Mouse (Mus musculus) lung, postnatal 0 days (tissue): ENCODE results near the gene Ndufaf8. TPM values are rescaled to one million over a fixed set of nuclear protein-coding genes. Genes with fewer than 3 reads are reported as not detected.
A peak's percentile ranks its signal among the peaks of the same experiment; 100 is the strongest.

Experiments used
- ATAC-seq: fragments of 200-750 bp; cut with Nextera tagmentation; 2 replicates; pipeline ENCODE4 v1.8.0; 2017; ENCODE audit warnings: moderate library complexity
- DNase-seq: peaks from one replicate; pipeline ENCODE4 v3.0.0-alpha.2; 2016; ENCODE audit warnings: low spot score
- H3K27ac ChIP-seq: fragments of 300-500 bp; sonication (generic); 2 replicates; pipeline ENCODE4 v1.5.1; 2014; ENCODE audit warnings: antibody characterized with exemption, mild to moderate bottlenecking, low read length, mixed read lengths
- H3K27me3 ChIP-seq: fragments of 300-500 bp; sonication (generic); replicated peaks from 2 replicates; pipeline ENCODE4 v1.6.1; 2014; ENCODE audit warnings: low read length, mixed read lengths; ENCODE audit not compliant: insufficient read depth
- H3K36me3 ChIP-seq: fragments of 300-500 bp; sonication (generic); 2 replicates; pipeline ENCODE4 v1.6.1; 2014; ENCODE audit warnings: low read length, mixed read lengths; ENCODE audit not compliant: insufficient read depth
- H3K4me1 ChIP-seq: fragments of 300-500 bp; sonication (generic); 2 replicates; pipeline ENCODE4 v1.6.1; 2014; ENCODE audit warnings: antibody characterized with exemption, low read depth, low read length, mixed read lengths; ENCODE audit not compliant: insufficient read depth
- H3K4me2 ChIP-seq: fragments of 300-500 bp; sonication (generic); replicated peaks from 2 replicates; pipeline ENCODE4 v1.6.1; 2014; ENCODE audit warnings: low read depth, mild to moderate bottlenecking, low read length, moderate library complexity, mixed read lengths
- H3K4me3 ChIP-seq: fragments of 300-500 bp; sonication (generic); 2 replicates; pipeline ENCODE4 v1.5.1; 2014; ENCODE audit warnings: low read depth, low read length
- H3K9ac ChIP-seq: fragments of 300-500 bp; sonication (generic); replicated peaks from 2 replicates; pipeline ENCODE4 v1.6.1; 2014; ENCODE audit warnings: low read depth, mild to moderate bottlenecking
- H3K9me3 ChIP-seq: fragments of 300-500 bp; sonication (generic); 2 replicates; pipeline ENCODE4 v1.6.1; 2016; ENCODE audit warnings: low read length, mixed read lengths
- CTCF ChIP-seq: IDR thresholded peaks from 2 replicates; pipeline ENCODE4 v1.5.1; 2016; ENCODE audit warnings: antibody characterized with exemption, mild to moderate bottlenecking
- EP300 ChIP-seq: IDR thresholded peaks from 2 replicates; pipeline ENCODE4 v1.6.1; 2016; ENCODE audit warnings: antibody characterized with exemption, mild to moderate bottlenecking, control low read depth
- WGBS: fragments of 180-500 bp; shearing (Covaris S2); extraction: QIAGEN DNeasy Blood & Tissue Kit; methylation state at CpG from one replicate; pipeline ENCODE4 v1.1.7; 2014; 5-methylcytosine and 5-hydroxymethylcytosine counted together
- polyA plus RNA-seq: library from polyadenylated mRNA; unstranded; fragments of >200 nt; fragmentation: Nextera tagmentation; extraction: Ambion mirVana; gene quantifications from 2 replicates; pipeline ENCODE4 v1.2.1, GENCODE M21; 2015

The Ndufaf8 gene
- polyA plus RNA-seq, 1 experiment from 2014 or later: 76.9 TPM

GRCm38 (mm10) chr11:120136195-120136594 is 37.5 kb downstream of the Ndufaf8 start:
- Histone ChIP-seq H3K4me2 (no peak overlapping the region), H3K4me3 (no peak overlapping the region), H3K36me3 (peaks cover 11% of the 10 kb centered on the region), H3K27ac (peak overlapping the region; percentile 78), H3K9me3 (no peaks in the 10 kb centered on the region), H3K9ac (no peak overlapping the region), H3K27me3 (no peaks in the 10 kb centered on the region), H3K4me1 (no peaks in the 10 kb centered on the region; the same call in 1 of the 2 replicates)
- DNase-seq: no peak
- ATAC-seq: no peak
- no peak for TF ChIP-seq EP300
- 58% methylated on average over 8 of the region's 8 CpGs for WGBS

GRCm38 (mm10) chr11:120136796-120137624 is 38.3 kb downstream of the Ndufaf8 start:
- ATAC-seq (peak; percentile 73), DNase-seq (peak; percentile 74)
- H3K36me3 ChIP-seq: peaks cover 5% of the 10 kb centered on the region; the same call in 1 of the 2 replicates
- 47% methylated on average over 23 of the region's 23 CpGs for WGBS
- no peak overlapping the region for H3K4me3 ChIP-seq
- H3K27ac ChIP-seq: peak overlapping the region; percentile 78
- H3K9me3 ChIP-seq: no peaks in the 10 kb centered on the region
- H3K27me3 ChIP-seq: no peaks in the 10 kb centered on the region
- H3K9ac ChIP-seq: no peak overlapping the region
- TF ChIP-seq CTCF (no peak), EP300 (peak; percentile 57; the same call in 1 of the 2 replicates)
- H3K4me2 ChIP-seq: 0 out of 2 replicates have a peak overlapping the region, but pooled peaks have one; percentile 11
- no peaks in the 10 kb centered on the region; the same call in 1 of the 2 replicates for H3K4me1 ChIP-seq

- 40% methylated on average over 5 of the region's 5 CpGs for WGBS
- no peak overlapping the region for H3K4me3 ChIP-seq
- TF ChIP-seq CTCF (no peak), EP300 (no peak)
- 0 out of 2 replicates have a peak, but pooled peaks cover 5% of the 10 kb centered on the region for H3K36me3 ChIP-seq
- DNase-seq (peak; percentile 60), ATAC-seq (peak; percentile 34)
- H3K9me3 ChIP-seq: no peaks in the 10 kb centered on the region
- no peaks in the 10 kb centered on the region; the same call in 1 of the 2 replicates for H3K4me1 ChIP-seq
- H3K27ac ChIP-seq: peak overlapping the region; percentile 78
- no peak overlapping the region for H3K9ac ChIP-seq
- H3K27me3 ChIP-seq: no peaks in the 10 kb centered on the region
- no peak overlapping the region for H3K4me2 ChIP-seq
Observed at GRCm38 (mm10) chr11:120137625-120138004, 38.9 kb downstream of the Ndufaf8 start.

GRCm38 (mm10) chr11:120139309-120139731 is 40.6 kb downstream of the Ndufaf8 start:
- Histone ChIP-seq H3K9ac (no peak overlapping the region), H3K27me3 (no peaks in the 10 kb centered on the region), H3K9me3 (no peaks in the 10 kb centered on the region), H3K4me3 (no peak overlapping the region), H3K4me1 (peaks cover 5% of the 10 kb centered on the region; the same call in 1 of the 2 replicates), H3K4me2 (no peak overlapping the region), H3K36me3 (0 out of 2 replicates have a peak, but pooled peaks cover 5% of the 10 kb centered on the region), H3K27ac (no peak overlapping the region)
- TF ChIP-seq EP300: no peak
- no peak for TF ChIP-seq CTCF
- ATAC-seq (no peak), DNase-seq (no peak)
- 71% methylated on average over 10 of the region's 10 CpGs for WGBS

- WGBS: 69% methylated on average over 6 of the region's 6 CpGs
- DNase-seq (peak; percentile 82), ATAC-seq (peak; percentile 35)
- H3K9ac ChIP-seq: no peak overlapping the region
- H3K4me2 ChIP-seq: no peak overlapping the region
- H3K27ac ChIP-seq: no peak overlapping the region
- H3K27me3 ChIP-seq: no peaks in the 10 kb centered on the region
- peaks cover 5% of the 10 kb centered on the region; the same call in 1 of the 2 replicates for H3K4me1 ChIP-seq
- H3K36me3 ChIP-seq: no peaks in the 10 kb centered on the region
- TF ChIP-seq EP300 (no peak), CTCF (peak; percentile 65)
- H3K4me3 ChIP-seq: no peak overlapping the region
- H3K9me3 ChIP-seq: no peaks in the 10 kb centered on the region
Observed at GRCm38 (mm10) chr11:120140255-120140654, 41.5 kb downstream of the Ndufaf8 start.

- peak overlapping the region; percentile 66 for H3K27ac ChIP-seq
- 0 out of 2 replicates have a peak, but pooled peaks cover 5% of the 10 kb centered on the region for H3K4me1 ChIP-seq
- H3K9ac ChIP-seq: no peak overlapping the region
- no peak overlapping the region for H3K4me2 ChIP-seq
- ATAC-seq (peak; percentile 92), DNase-seq (peak; percentile 87)
- H3K4me3 ChIP-seq: no peak overlapping the region
- 58% methylated on average over 3 of the region's 3 CpGs for WGBS
- no peaks in the 10 kb centered on the region for H3K9me3 ChIP-seq
- no peaks in the 10 kb centered on the region for H3K27me3 ChIP-seq
- H3K36me3 ChIP-seq: no peaks in the 10 kb centered on the region
- peak; percentile 71 for TF ChIP-seq CTCF
- peak; percentile 86 for TF ChIP-seq EP300
Observed at GRCm38 (mm10) chr11:120142601-120143051, 43.9 kb downstream of the Ndufaf8 start.
